Mouse (Mus musculus) erythroid progenitor cell, adult 5-6 weeks (primary cell): ENCODE data around the gene Gkn3. TPM values are rescaled to one million over a fixed set of nuclear protein-coding genes. Genes with fewer than 3 reads are reported as not detected.

Source experiments
- ATAC-seq: replicated peaks from 2 replicates; pipeline ENCODE4 v1.8.0; 2016; ENCODE audit warnings: moderate number of reproducible peaks, mild to moderate bottlenecking, moderate TSS enrichment, inconsistent platforms; ENCODE audit not compliant: poor library complexity, low FRiP score, severe bottlenecking
- total RNA-seq, 2 experiments: library from RNA; stranded (forward) in 1 of 2; stranded (reverse) in 1 of 2; fragments of 150-400 nt in 1 of 2; fragments of 186-747, 209-891 nt in 1 of 2; gene quantifications; 2 replicates each; pipeline versions ENCODE4 v1.2.3 to v1.2.4; 2015 to 2017; ENCODE audit warnings: low replicate concordance in 2 of 2

The Gkn3 gene
- total RNA-seq, 2 experiments from 2014 or later, result not detected

- ATAC-seq, result no peak
These were observed 15.7 kb downstream of the Gkn3 start, which contains the start of gene Gkn2 for GRCm38 (mm10) chr6:87373057-87373456. Gene Gkn2, plus strand, starts transcription at chr6:87373357.

DNA sequence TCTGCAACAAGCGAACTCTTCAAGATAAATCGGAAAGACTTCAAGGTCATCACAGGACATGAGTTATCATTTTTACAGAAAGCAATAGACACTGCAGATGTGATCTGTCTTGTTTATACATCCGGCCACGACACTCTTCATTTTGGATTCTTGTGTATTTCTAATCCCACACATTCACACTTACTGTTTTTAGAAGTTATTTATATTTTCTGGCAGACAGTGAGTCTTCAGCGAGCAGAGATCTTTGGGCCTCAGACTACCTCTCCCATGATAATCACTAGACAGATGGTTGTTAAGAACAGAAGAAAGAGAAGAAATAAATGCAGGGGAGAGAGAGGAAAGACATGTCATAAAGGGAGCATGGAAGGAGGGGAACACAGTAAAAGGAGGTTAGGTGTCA, 19.5 kb downstream of the Gkn3 start:
- ATAC-seq, result no peak

- ATAC-seq, result no peak
These were observed 34.3 kb downstream of the Gkn3 start for GRCm38 (mm10) chr6:87354441-87354840.

GRCm38 (mm10) chr6:87350829-87351228, 37.9 kb downstream of the Gkn3 start, which contains the start of gene Gkn1:
Gene Gkn1, minus strand, starts transcription at chr6:87350942.
- ATAC-seq, result no peak

GRCm38 (mm10) chr6:87335935-87336295, 52.8 kb downstream of the Gkn3 start:
- ATAC-seq, result no peak

DNA sequence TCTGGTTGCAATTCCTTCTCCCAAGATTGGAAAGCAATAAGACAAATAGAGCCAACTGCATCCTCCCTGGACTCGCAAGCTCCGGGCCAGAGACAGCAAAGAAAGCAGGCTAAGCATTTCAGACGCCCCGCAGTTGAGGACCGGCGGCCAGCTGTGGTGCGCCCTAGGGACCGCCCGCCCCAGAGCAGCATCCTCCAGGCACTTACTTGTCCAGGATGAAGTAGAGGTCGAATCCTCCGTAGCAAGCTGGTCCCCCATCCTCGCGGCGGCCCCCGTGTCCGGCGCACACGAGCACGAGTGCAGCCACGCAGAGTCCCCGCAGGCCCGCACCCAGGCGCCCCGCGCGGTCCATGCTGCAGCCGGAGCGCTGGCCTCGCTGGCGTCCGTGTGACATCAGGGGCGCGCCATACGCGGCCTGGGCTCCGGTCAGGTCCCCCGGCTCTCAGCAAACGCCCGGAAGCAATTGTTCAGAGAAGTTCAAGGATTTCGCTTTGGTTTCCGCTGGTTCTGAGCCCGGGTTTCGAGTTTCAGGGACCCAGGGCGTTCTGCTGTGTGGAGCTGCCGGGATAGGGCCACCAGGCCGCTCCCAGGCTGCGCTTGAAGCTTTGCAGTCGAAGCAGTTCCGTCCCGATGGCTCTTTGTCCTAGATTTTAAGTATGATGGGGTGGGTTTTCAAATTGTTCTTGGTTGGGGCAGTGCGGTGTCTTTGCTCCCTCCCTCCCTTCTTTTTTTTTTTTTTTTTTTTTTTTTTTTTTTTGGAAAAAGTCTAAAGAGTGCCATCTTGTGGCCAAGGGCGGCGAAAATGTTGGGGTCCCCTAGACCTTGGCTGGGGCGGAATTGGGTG, 53.4 kb downstream of the Gkn3 start, which contains the start of gene Antxr1:
Gene Antxr1 (minus strand): TSS at position 731 of the 844 bp plus-strand sequence.
- ATAC-seq, result no peak

- ATAC-seq, result no peak
These were observed 54.2 kb downstream of the Gkn3 start for GRCm38 (mm10) chr6:87334361-87335090.

Other genes with a start within 250 kb of the Gkn3 start
- 1.7 and 5.0 TPM in 2 replicates for gene Antxr1, start 53.1 kb downstream of the Gkn3 start, total RNA-seq (2015; ENCODE audit: low replicate concordance)
- gene Antxr1, start 53.1 kb downstream of the Gkn3 start, total RNA-seq (2017; ENCODE audit: low replicate concordance), result 0.39 TPM in 1 of 2 replicates, not detected in the other
- not detected in 2 replicates for gene Gkn1, start 38.0 kb downstream of the Gkn3 start, total RNA-seq (2015; ENCODE audit: low replicate concordance)
- not detected in 2 replicates for gene Gkn1, start 38.0 kb downstream of the Gkn3 start, total RNA-seq (2017; ENCODE audit: low replicate concordance)
- gene Gkn2, start 15.6 kb downstream of the Gkn3 start, total RNA-seq (2015; ENCODE audit: low replicate concordance), result not detected in 2 replicates
- not detected in 2 replicates for gene Gkn2, start 15.6 kb downstream of the Gkn3 start, total RNA-seq (2017; ENCODE audit: low replicate concordance)
- gene Bmp10, start 40.1 kb upstream of the Gkn3 start, total RNA-seq (2015; ENCODE audit: low replicate concordance), result not detected in 2 replicates
- gene Bmp10, start 40.1 kb upstream of the Gkn3 start, total RNA-seq (2017; ENCODE audit: low replicate concordance), result not detected in 2 replicates
- gene Arhgap25, start 144.3 kb upstream of the Gkn3 start, total RNA-seq (2015; ENCODE audit: low replicate concordance), result 3.2 and 7.1 TPM in 2 replicates
- gene Arhgap25, start 144.3 kb upstream of the Gkn3 start, total RNA-seq (2017; ENCODE audit: low replicate concordance), result 8.6 and 11.2 TPM in 2 replicates
- gene Prokr1, start 201.8 kb upstream of the Gkn3 start, total RNA-seq (2015; ENCODE audit: low replicate concordance), result 6.5 and 8.4 TPM in 2 replicates
- gene Prokr1, start 201.8 kb upstream of the Gkn3 start, total RNA-seq (2017; ENCODE audit: low replicate concordance), result 5.4 and 6.2 TPM in 2 replicates